Mouse (Mus musculus) adrenal gland, postnatal 36 days (tissue): ENCODE data around the gene Pecr. TPM values are rescaled to one million over a fixed set of nuclear protein-coding genes. Genes with fewer than 3 reads are reported as not detected.

Experiments used
- total RNA-seq, 2 experiments: library from RNA; stranded (reverse); gene quantifications; 2 replicates each; pipeline ENCODE4 v1.2.3; 2021

The Pecr gene
- total RNA-seq, 2 experiments from 2014 or later = 21.8 to 28.2 TPM

Other genes starting within 250 kb of the Pecr start
- 1 to 10 TPM; 1.2 to 1.8 TPM for gene Mreg, start 72.0 kb downstream of the Pecr start, total RNA-seq
- gene Tmem169, start 55 bp upstream of the Pecr start, total RNA-seq = under 1 TPM; 0.16 to 0.53 TPM
- 10 to 100 TPM; 11.0 to 13.0 TPM for gene Xrcc5, start 23.1 kb upstream of the Pecr start, total RNA-seq